Mouse (Mus musculus): ENCODE measurements around the gene Iqsec1. TPM values are rescaled to one million over a fixed set of nuclear protein-coding genes. Genes with fewer than 3 reads are reported as not detected.
"Not testable (repeated sequence)": the region's sequence is repeated elsewhere in the genome, so short reads cannot be mapped to it uniquely, and the experiment has no call there.

Gene Iqsec1
- polyA plus RNA-seq, 1 experiment from 2014 or later: 4.2 TPM

DNA sequence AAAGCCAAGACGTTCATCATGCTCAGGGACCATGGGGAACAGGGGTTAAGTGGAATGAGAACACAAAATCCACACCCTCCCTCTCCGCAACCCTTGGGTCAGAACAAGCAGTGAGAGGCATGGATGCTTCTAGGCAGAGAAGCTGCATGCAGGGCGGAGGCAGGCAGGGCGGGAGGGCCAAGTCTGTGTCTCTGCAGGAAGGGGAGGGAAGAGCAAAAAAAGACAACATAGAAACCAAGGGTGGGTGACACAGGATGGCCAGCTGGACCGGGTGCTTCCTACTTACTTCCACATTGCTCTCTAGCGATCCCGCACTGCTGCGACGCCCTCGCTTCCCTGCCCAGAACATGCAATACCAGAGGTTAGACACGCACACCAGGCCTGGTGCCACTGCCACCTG, 324.7 kb downstream of the Iqsec1 start:
- Histone ChIP-seq H3K36me3 (replicated peaks; ENCODE audit: insufficient read depth, low read length) (peaks cover 47% of the 10 kb centered on the region), H3K4me3 (ENCODE audit: low read depth, low read length) (no peak overlapping the region), H3K9ac (replicated peaks) (no peak overlapping the region), H3K27ac (ENCODE audit: low read depth) (no peak overlapping the region), H3K4me2 (ENCODE audit: low read depth, low read length) (no peak overlapping the region), H3K27me3 (ENCODE audit: insufficient read depth, low read length) (no peaks in the 10 kb centered on the region), H3K9me3 (ENCODE audit: low read length) (no peaks in the 10 kb centered on the region), H3K4me1 (ENCODE audit: insufficient read depth) (no peaks in the 10 kb centered on the region)
- 76% methylated on average over 11 of the region's 11 CpGs for WGBS (ENCODE audit: insufficient replicate concordance)
- DNase-seq: no peak
- TF ChIP-seq EP300 (IDR thresholded peaks at IDR 0.05; ENCODE audit: low read depth): no peak
- TF ChIP-seq CTCF (IDR thresholded peaks at IDR 0.05; ENCODE audit: low read depth): no peak
- no peak; the same call in 1 of the 2 replicates for ATAC-seq

DNA sequence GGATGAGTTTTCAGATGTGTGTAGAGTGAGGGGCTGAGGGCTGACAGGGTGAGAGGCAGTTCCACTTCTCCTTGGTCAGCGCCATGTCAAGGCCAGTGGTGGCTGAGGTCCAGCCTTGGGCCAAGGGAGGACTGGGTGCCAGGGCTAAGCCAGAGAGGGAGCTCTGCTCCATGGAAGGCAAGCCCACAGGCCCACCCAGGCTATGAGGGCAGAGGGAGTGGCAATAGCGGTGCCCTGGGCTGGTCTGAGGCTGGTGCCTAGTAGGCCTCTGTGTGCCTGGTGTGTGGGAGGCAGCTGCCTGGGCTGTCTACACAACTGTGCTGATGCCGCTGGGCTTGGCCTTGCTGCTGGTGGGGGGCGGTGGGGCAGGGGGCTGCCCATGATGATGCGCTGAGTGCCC, 326.3 kb downstream of the Iqsec1 start:
- TF ChIP-seq CTCF (IDR thresholded peaks at IDR 0.05; ENCODE audit: low read depth): no peak
- no peak for TF ChIP-seq EP300 (IDR thresholded peaks at IDR 0.05; ENCODE audit: low read depth)
- H3K36me3 ChIP-seq (replicated peaks; ENCODE audit: insufficient read depth, low read length): peaks cover 31% of the 10 kb centered on the region
- WGBS (ENCODE audit: insufficient replicate concordance): 90% methylated on average over 5 of the region's 5 CpGs

DNA sequence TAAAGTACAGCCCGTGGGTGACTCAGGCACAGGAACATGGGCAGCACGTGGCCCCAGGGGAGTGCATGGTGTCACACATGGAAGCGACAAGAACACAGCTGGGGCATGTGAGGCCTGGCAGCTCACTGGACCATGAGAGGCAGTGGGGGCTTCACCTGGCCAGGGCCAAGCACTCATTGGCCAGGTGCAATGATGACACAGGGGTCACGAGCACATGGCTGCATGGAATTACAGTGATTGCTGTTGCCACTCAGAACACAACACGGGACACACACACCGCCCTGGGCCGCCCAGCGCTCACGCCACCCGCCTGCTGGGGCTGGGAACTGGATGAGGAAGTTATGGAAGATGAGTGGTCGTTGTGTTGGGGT, 327.5 kb downstream of the Iqsec1 start:
- Histone ChIP-seq H3K36me3 (replicated peaks; ENCODE audit: insufficient read depth, low read length) (peaks cover 23% of the 10 kb centered on the region), H3K27ac (ENCODE audit: low read depth) (no peak overlapping the region), H3K9me3 (ENCODE audit: low read length) (no peaks in the 10 kb centered on the region), H3K27me3 (ENCODE audit: insufficient read depth, low read length) (no peaks in the 10 kb centered on the region), H3K9ac (replicated peaks) (no peak overlapping the region), H3K4me3 (ENCODE audit: low read depth, low read length) (no peak overlapping the region), H3K4me2 (ENCODE audit: low read depth, low read length) (no peak overlapping the region), H3K4me1 (ENCODE audit: insufficient read depth) (no peaks in the 10 kb centered on the region)
- peak; percentile 57 for ATAC-seq
- DNase-seq: peak; percentile 52
- 79% methylated on average over 11 of the region's 11 CpGs for WGBS (ENCODE audit: insufficient replicate concordance)
- TF ChIP-seq EP300 (IDR thresholded peaks at IDR 0.05; ENCODE audit: low read depth): no peak
- no peak for TF ChIP-seq CTCF (IDR thresholded peaks at IDR 0.05; ENCODE audit: low read depth)

More for the DNA sequence above, 326.3 kb downstream of the Iqsec1 start:
- H3K9ac ChIP-seq (replicated peaks): no peak overlapping the region
- no peak overlapping the region for H3K4me3 ChIP-seq (ENCODE audit: low read depth, low read length)
- H3K4me1 ChIP-seq (ENCODE audit: insufficient read depth): no peaks in the 10 kb centered on the region
- ATAC-seq (no peak), DNase-seq (no peak)
- no peaks in the 10 kb centered on the region for H3K27me3 ChIP-seq (ENCODE audit: insufficient read depth, low read length)
- no peak overlapping the region for H3K4me2 ChIP-seq (ENCODE audit: low read depth, low read length)
- no peak overlapping the region for H3K27ac ChIP-seq (ENCODE audit: low read depth)
- H3K9me3 ChIP-seq (ENCODE audit: low read length): no peaks in the 10 kb centered on the region

DNA sequence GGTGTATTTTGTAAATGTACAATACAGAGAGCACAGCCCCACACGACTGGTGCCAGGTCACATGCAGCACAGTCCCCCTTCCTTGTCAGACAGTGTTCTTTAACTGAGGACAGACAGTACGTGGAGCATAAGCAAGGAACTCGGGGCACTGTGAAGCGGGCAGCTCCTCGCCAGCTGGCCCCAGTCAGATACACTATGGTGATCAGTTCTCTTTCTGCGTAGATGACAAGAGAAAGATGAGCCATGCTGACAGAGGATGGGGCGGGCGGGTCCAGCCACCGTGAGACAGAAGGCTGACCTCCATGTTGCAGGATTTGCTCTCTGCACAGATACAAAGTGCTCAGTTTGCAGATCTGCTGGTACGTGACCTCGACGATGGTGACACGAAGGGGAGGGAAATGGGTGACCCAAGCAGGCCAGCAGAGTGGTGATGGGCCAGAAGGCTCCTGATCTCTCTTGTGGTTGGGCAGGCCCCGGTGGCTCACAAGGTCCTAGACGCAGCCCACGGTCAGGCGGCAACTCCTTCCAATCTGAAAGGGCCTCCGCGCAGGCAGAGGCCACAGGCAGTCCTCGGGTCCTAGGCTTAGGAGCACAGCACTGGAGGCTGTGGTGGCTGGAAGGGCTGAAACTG, 328.0 kb downstream of the Iqsec1 start:
- WGBS (ENCODE audit: insufficient replicate concordance): 76% methylated on average over 20 of the region's 20 CpGs
- Histone ChIP-seq H3K9me3 (ENCODE audit: low read length) (no peaks in the 10 kb centered on the region), H3K9ac (replicated peaks) (no peak overlapping the region), H3K36me3 (replicated peaks; ENCODE audit: insufficient read depth, low read length) (peaks cover 18% of the 10 kb centered on the region), H3K4me2 (ENCODE audit: low read depth, low read length) (no peak overlapping the region), H3K27me3 (ENCODE audit: insufficient read depth, low read length) (no peaks in the 10 kb centered on the region), H3K4me1 (ENCODE audit: insufficient read depth) (no peaks in the 10 kb centered on the region), H3K27ac (ENCODE audit: low read depth) (0 out of 2 replicates have a peak overlapping the region, but pooled peaks have one; percentile 2), H3K4me3 (ENCODE audit: low read depth, low read length) (no peak overlapping the region)
- DNase-seq (no peak), ATAC-seq (no peak)
- no peak for TF ChIP-seq EP300 (IDR thresholded peaks at IDR 0.05; ENCODE audit: low read depth)
- no peak for TF ChIP-seq CTCF (IDR thresholded peaks at IDR 0.05; ENCODE audit: low read depth)

DNA sequence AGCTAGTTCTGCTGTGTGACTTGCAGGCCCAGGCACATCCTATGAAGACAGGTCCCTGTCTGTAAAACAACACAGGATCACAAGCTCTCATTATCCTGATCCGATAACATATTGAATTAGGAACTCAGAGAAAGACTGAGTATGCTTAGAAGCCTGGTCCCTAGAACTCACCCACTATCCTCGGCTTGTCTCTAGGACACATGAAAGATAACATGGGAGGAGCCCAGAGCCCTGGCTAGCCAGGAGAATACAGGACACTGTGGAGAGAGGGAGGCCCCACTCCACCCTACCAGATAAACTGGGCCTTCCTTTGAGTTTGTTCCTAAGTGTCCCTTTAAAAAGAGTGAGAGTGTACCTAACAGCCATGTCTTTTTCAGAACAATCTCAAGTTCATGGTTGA, 328.6 kb downstream of the Iqsec1 start:
- H3K4me2 ChIP-seq (ENCODE audit: low read depth, low read length): no peak overlapping the region
- no peak for TF ChIP-seq CTCF (IDR thresholded peaks at IDR 0.05; ENCODE audit: low read depth)
- TF ChIP-seq EP300 (IDR thresholded peaks at IDR 0.05; ENCODE audit: low read depth): no peak
- no peak overlapping the region for H3K4me3 ChIP-seq (ENCODE audit: low read depth, low read length)
- no peak overlapping the region for H3K27ac ChIP-seq (ENCODE audit: low read depth)
- no peaks in the 10 kb centered on the region for H3K9me3 ChIP-seq (ENCODE audit: low read length)
- 47% methylated on average over 2 of the region's 2 CpGs for WGBS (ENCODE audit: insufficient replicate concordance)
- no peak for ATAC-seq
- no peak for DNase-seq
- H3K9ac ChIP-seq (replicated peaks): no peak overlapping the region
- no peaks in the 10 kb centered on the region for H3K4me1 ChIP-seq (ENCODE audit: insufficient read depth)
- no peaks in the 10 kb centered on the region for H3K27me3 ChIP-seq (ENCODE audit: insufficient read depth, low read length)
- peaks cover 13% of the 10 kb centered on the region for H3K36me3 ChIP-seq (replicated peaks; ENCODE audit: insufficient read depth, low read length)

DNA sequence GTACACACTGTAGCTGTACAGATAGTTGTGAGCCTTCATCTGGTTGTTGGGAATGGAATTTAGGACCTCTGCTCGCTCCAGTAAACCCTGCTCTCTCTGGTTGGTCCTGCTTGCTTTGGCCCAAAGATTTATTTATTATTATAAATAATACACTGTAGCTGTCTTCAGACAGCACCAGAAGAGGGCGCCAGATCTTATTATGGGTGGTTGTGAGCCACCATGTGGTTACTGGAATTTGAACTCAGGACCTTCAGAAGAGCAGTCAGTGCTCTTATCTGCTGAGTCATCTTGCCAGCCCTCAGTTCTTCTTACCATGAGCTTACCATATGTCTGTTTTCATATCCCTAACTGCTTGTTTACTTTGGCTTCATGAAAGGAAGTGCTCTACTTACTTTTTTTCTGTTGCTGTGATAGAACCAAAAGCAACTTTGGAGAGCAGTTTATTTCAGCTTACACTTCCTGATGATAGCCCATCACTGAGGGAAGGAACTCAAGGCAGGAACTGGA, 332.1 kb downstream of the Iqsec1 start:
- not testable (repeated sequence) for H3K9me3 ChIP-seq (ENCODE audit: low read length); H3K4me2 ChIP-seq (ENCODE audit: low read depth, low read length); H3K36me3 ChIP-seq (replicated peaks; ENCODE audit: insufficient read depth, low read length); H3K27ac ChIP-seq (ENCODE audit: low read depth); H3K4me1 ChIP-seq (ENCODE audit: insufficient read depth); DNase-seq; H3K4me3 ChIP-seq (ENCODE audit: low read depth, low read length); ATAC-seq; H3K9ac ChIP-seq (replicated peaks); H3K27me3 ChIP-seq (ENCODE audit: insufficient read depth, low read length)
- WGBS (ENCODE audit: insufficient replicate concordance): 67% methylated on average over 2 of the region's 2 CpGs
- peak; percentile 49 for TF ChIP-seq CTCF (IDR thresholded peaks at IDR 0.05; ENCODE audit: low read depth)
